Mouse (Mus musculus): ENCODE results near the gene Mcm7.

GRCm38 (mm10) chr5:138219864-138220263 is 47.6 kb upstream of the Mcm7 start:
- TF ChIP-seq CTCF (IDR thresholded peaks at IDR 0.05; ENCODE audit: borderline replicate concordance, insufficient read depth, low read length) (no peak), POLR2A (IDR thresholded peaks at IDR 0.05; ENCODE audit: low read depth, low read length) (no peak)
